24 mouse cellular contexts compared by ENCODE assay signal in genomic region chr9:121865425-121866008, GRCm38 (mm10). TPM values are rescaled to one million over a fixed set of nuclear protein-coding genes. Genes with fewer than 3 reads are reported as not detected.
A peak's percentile ranks its signal among the peaks of the same experiment; 100 is the strongest.
DNase-seq lines count a peak whose midpoint lies in the region; ATAC-seq lines count a peak whose summit lies in the region.
"Had no signal": no experiment of that assay in that cellular context is flagged by ENCODE, and none has a peak within 500 bp of the region (broad histone marks: within the 10 kb centered on the region; RNA-seq: fewer than 3 reads in every experiment).

No protein-coding gene starts in this region.

- H3K27me3 ChIP-seq in lung, embryonic 16.5 days (ENCODE audit: control insufficient read depth, insufficient read depth, low read depth, low read length): no peaks in the 10 kb centered on the region
- H3K27me3 ChIP-seq: hindbrain, embryonic 13.5 days had no signal

- H3K4me3 ChIP-seq in lung, embryonic 16.5 days (ENCODE audit: low read length): no peak overlapping the region
- H3K4me3 ChIP-seq: embryonic facial prominence, embryonic 10.5 days; hindbrain, embryonic 13.5 days; layer of hippocampus, adult 2 months; limb, embryonic 10.5 days had no signal

- peak; percentile 33 for DNase-seq in heart, adult 11 months
- no peak for DNase-seq in heart, postnatal 25 days (ENCODE audit: low spot score)
- DNase-seq in lung, postnatal 4 days: no peak
- DNase-seq in Muller cell, postnatal 12 days (ENCODE audit: inconsistent ontology term): peak; percentile 47
- peak; percentile 52 for DNase-seq in retina, postnatal 1 day
- DNase-seq in c-Kit-positive CD71-positive TER-119-positive erythroid progenitor cells, embryonic 14.5 days (ENCODE audit: low spot score): no peak
- no peak for DNase-seq in layer of hippocampus, adult 9-10 months (ENCODE audit: low spot score)
- DNase-seq: cerebellum, adult 9-10 months; gastrocnemius, postnatal 25 days; kidney, adult 8-10 months; kidney, postnatal 14 days; liver, postnatal 0 days; right cerebral cortex, postnatal 4 days had no signal

- 28% methylated on average over 3 of the region's 3 CpGs for WGBS in lung, embryonic 16.5 days

- H3K36me3 ChIP-seq in lung, embryonic 16.5 days (ENCODE audit: control insufficient read depth, insufficient read depth, low read length): no peaks in the 10 kb centered on the region
- H3K36me3 ChIP-seq: embryonic facial prominence, embryonic 10.5 days; hindbrain, embryonic 13.5 days; limb, embryonic 10.5 days had no signal

- H3K9me3 ChIP-seq in lung, embryonic 16.5 days (ENCODE audit: control insufficient read depth, low read length): no peaks in the 10 kb centered on the region
- H3K9me3 ChIP-seq: embryonic facial prominence, embryonic 10.5 days; hindbrain, embryonic 13.5 days; limb, embryonic 10.5 days had no signal

- H3K9ac ChIP-seq in lung, embryonic 16.5 days (ENCODE audit: low read length): no peak overlapping the region; the same call in 1 of the 2 replicates
- H3K9ac ChIP-seq: hindbrain, embryonic 13.5 days; liver, postnatal 0 days had no signal

- no peak for ATAC-seq in lung, embryonic 16.5 days (ENCODE audit: low read depth)
- ATAC-seq: forebrain, embryonic 16.5 days; liver, postnatal 0 days had no signal

- H3K4me2 ChIP-seq in lung, embryonic 16.5 days (ENCODE audit: low read depth, low read length): no peak overlapping the region
- H3K4me2 ChIP-seq: hindbrain, embryonic 13.5 days had no signal

- peaks cover 11% of the 10 kb centered on the region for H3K4me1 ChIP-seq in lung, embryonic 16.5 days (replicated peaks; ENCODE audit: control insufficient read depth, insufficient read depth, low read length)

- intact Hi-C loops in heart, postnatal 25 days (cut with DNase I): no loop called here

- H3K27ac ChIP-seq in lung, embryonic 16.5 days (ENCODE audit: low read length): peak overlapping the region; percentile 6; the same call in 1 of the 2 replicates
- H3K27ac ChIP-seq: embryonic facial prominence, embryonic 10.5 days; hindbrain, embryonic 13.5 days; layer of hippocampus, adult 2 months; limb, embryonic 10.5 days had no signal

RNA-seq across cellular contexts. Expression of gene Higd1a, which starts 7.4 kb away (rescaled TPM):
- total RNA-seq in heart, postnatal 25 days (2021): 100 to 1,000 TPM; 208 to 239 TPM
- 152 and 166 TPM in 2 replicates for polyA plus RNA-seq in lung, embryonic 16.5 days (2015; fragmentation: Nextera tagmentation; extraction: Ambion mirVana)

RNA-seq across cellular contexts. Expression of gene Ccdc13, which starts 26.3 kb away (rescaled TPM):
- total RNA-seq in heart, postnatal 25 days (2021): not detected
- polyA plus RNA-seq in lung, embryonic 16.5 days (2015; fragmentation: Nextera tagmentation; extraction: Ambion mirVana): 2.0 and 2.4 TPM in 2 replicates
- total RNA-seq: common myeloid progenitor, adult 5-6 weeks; liver, adult 2 months; MEL had no signal
- polyA plus RNA-seq: liver, adult 2 months; liver, postnatal 0 days had no signal

RNA-seq across cellular contexts. Expression of gene Ackr2, which starts 32.6 kb away (rescaled TPM):
- total RNA-seq in heart, postnatal 25 days (2021): 1 to 10 TPM; 2.5 to 3.7 TPM
- 1.6 and 2.9 TPM in 2 replicates for polyA plus RNA-seq in lung, embryonic 16.5 days (2015; fragmentation: Nextera tagmentation; extraction: Ambion mirVana)
- total RNA-seq: common myeloid progenitor, adult 5-6 weeks; MEL had no signal

RNA-seq across cellular contexts. Expression of gene Cyp8b1, which starts 50.6 kb away (rescaled TPM):
- total RNA-seq in heart, postnatal 25 days (2021): not detected
- 0.28 TPM in 1 of 2 replicates, not detected in the other for polyA plus RNA-seq in lung, embryonic 16.5 days (2015; fragmentation: Nextera tagmentation; extraction: Ambion mirVana)
- total RNA-seq: CH12.LX; common myeloid progenitor, adult 5-6 weeks; gastrocnemius, postnatal 25 days; layer of hippocampus, adult 2 months; MEL had no signal
- polyA plus RNA-seq: embryonic facial prominence, embryonic 10.5 days; forebrain, embryonic 16.5 days; heart, postnatal 0 days; hindbrain, embryonic 13.5 days; limb, embryonic 10.5 days had no signal

Comparison
In these comparisons a context has a peak if more than half of its experiments do, and no peak if none do; other contexts are left out.
1. DNase-seq: peak in heart, adult 11 months (single experiment), Muller cell, postnatal 12 days (single experiment) and retina, postnatal 1 day (single experiment); none in heart, postnatal 25 days (single experiment), lung, postnatal 4 days (0 of 2), c-Kit-positive CD71-positive TER-119-positive erythroid progenitor cells, embryonic 14.5 days (single experiment) and layer of hippocampus, adult 9-10 months (single experiment).